Mouse (Mus musculus): Measurements from ENCODE around the gene Lpcat2.

GRCm38 (mm10) chr8:92849261-92849660 is 5.9 kb upstream of the Lpcat2 start:
- TF ChIP-seq CTCF (IDR thresholded peaks at IDR 0.05): no peak
- no peak for TF ChIP-seq EP300 (IDR thresholded peaks at IDR 0.05)
